Mouse (Mus musculus): ENCODE data around the gene Cwc27.
A peak's percentile ranks its signal among the peaks of the same experiment; 100 is the strongest.

Cwc27 gene

DNA sequence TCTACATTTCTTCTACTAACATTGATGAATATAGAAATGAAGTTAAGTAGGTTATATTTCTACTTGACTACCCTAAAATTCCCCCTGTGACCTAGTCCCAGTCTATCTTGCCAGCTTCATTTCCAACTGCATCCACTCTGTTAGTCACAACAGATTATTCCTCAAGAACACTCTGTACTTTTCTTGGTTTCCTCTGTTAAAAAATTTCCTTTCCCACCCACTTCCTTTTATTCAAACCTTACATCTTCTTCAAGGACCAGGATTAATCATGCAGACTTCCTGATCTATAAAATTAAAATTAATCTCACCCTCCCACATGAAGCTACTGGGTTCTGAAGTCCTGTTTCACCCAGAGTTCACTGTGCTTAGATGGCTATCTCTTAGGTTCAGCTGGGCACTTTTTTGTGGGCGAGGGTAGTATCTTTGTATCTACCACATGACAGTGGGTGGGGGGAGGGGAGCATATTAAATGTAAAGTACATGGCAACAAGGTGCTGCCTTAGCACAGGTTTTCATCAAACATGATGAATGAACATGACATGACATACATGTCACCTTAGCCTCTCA is 37.8 kb downstream of the Cwc27 start:
- no peak for DNase-seq (ENCODE audit: low read depth, low spot score)

- no peak for DNase-seq (ENCODE audit: low read depth, low spot score)
Measured at GRCm38 (mm10) chr13:104763193-104763592, 53.7 kb downstream of the Cwc27 start.

DNA sequence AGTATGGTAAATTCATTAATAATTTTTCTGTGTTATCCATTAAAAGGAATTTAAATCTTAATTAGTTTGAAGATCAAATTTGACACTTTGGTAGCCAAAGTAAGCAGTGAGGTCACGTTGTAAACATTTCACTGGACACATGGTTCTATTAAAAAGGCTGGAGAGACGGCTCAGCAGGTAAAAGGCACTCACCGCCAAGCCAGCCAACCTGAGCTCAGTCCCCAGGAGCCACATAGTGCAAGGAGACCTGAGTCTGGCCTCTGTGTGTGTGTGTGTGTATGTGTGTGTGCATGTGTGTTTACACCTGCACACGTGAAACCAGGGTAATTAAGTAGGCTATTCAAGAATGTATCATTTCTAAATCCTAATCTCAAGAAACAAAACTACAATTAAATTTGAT is 54.5 kb downstream of the Cwc27 start:
- no peak for DNase-seq (ENCODE audit: low read depth, low spot score)

DNA sequence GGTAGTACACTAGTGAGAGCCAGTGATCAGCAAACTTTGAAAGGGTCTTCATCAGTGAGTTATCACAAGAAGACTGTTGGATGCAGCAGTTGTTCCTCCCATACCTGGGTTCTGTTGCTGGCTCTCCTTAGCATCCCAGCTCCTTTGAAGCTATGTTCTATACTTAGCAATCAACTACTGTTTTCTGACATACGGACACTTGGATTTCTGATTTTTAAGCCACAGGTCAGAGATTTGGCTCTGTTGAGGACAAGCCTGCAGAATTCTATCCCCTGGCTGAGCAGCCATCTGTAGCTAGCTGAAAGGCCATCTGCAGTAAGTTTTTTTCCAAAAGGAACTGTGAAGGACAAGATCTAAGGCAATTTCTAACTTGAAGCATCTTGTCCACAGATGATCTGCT is 57.6 kb downstream of the Cwc27 start:
- DNase-seq (ENCODE audit: low read depth, low spot score): no peak

- no peak for DNase-seq (ENCODE audit: low read depth, low spot score)
Measured at GRCm38 (mm10) chr13:104747032-104747431, 69.9 kb downstream of the Cwc27 start.

GRCm38 (mm10) chr13:104742866-104743265 is 74.1 kb downstream of the Cwc27 start:
- DNase-seq (ENCODE audit: low read depth, low spot score): peak; percentile 67

DNA sequence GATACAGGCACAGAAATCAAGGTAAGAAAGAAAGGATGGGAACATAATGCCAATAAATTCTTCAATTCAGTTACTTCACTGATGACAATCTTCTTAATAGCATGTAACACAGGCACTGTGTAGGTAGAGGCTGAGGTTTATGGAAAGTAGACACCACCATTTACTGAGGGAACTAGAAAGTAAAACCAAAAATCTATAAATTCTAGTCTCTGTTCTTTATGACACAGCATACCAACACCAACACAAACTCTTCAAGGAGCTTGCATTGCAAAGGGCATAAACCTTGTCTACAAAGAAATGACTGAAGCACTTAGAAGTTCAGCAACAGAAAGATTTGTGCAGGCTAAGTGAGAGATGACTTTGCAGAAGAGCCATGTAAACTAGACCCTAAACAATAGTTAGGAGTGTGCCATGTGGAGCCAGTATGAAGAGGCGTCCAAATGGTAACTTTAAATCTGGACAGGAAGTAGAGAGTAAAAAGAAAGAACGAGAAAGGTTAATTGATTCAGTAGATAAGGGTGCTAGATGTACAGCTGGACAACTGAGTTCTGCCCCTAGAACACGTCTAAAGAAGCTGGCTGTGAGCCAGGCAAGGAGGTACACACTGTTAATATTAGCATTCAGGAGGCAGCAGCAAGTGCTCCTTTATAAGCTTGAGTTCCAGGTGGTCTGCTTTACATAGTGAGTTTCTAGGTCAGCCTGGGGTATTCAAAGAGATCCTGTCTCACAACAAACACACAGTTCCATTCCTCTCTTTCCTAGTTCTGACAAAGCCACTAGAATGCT is 87.5 kb downstream of the Cwc27 start:
- no peak for DNase-seq (ENCODE audit: low read depth, low spot score)

DNA sequence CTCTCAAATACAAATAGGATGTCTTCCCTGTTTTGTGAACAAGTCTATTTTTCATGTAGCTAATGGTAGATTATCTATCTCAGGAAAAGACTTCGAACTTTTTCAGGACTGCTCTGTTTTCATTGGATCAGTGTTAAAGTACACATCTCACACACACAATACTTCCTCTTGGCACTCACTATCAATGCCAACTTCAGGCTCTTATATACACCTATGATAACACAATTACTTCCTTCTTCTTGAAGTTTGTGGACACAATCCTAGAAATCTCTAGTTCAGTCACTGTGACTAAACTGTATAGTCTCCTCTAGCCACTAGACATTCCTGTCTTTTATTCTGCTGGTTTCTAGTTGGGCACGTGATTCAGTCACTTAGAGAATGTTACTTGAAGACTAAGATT is 89.3 kb downstream of the Cwc27 start:
- DNase-seq (ENCODE audit: low read depth, low spot score): no peak

GRCm38 (mm10) chr13:104720133-104720532 is 96.8 kb downstream of the Cwc27 start:
- no peak for DNase-seq (ENCODE audit: low read depth, low spot score)

- DNase-seq (ENCODE audit: low read depth, low spot score): no peak
Measured at GRCm38 (mm10) chr13:104694612-104695355, 122.2 kb downstream of the Cwc27 start.

DNA sequence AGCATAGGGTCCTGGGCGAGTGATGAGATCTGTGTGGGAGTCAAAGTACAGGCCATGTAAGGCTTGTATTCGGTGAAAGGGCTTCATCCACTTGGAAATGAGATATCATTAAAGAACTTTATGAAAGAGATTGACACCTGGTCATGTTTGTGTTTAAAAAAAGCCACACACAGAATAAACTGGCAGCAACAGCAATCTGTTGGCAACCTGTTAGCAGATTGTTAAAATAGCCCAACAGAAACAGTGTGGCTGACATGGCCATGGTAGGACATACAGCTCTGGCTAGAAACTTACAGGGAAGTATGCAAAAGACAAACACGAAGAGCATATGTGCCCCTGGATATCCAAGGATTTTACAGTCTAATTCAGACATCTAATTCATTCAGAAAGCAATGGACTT is 124.2 kb downstream of the Cwc27 start:
- no peak for DNase-seq (ENCODE audit: low read depth, low spot score)

DNA sequence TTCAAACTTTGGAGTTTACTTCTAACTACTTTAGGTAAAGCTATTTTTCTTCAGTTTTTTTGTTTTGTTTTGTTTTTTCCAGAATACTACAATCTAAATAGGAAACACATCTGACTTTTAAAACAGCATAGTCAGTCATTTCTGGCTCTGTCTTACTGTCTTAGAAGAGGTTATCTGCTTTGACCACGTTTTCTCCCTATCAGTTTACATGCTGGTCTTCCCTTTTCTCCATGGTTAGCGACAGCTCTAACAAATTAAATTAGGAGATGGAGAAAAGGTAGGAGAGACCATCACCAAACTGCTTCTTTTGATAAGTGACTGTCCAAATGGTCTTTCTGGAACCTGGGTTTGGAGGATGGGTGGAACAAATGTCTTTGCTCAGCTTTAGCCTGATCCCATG is 131.4 kb downstream of the Cwc27 start:
- DNase-seq (ENCODE audit: low read depth, low spot score): no peak

DNA sequence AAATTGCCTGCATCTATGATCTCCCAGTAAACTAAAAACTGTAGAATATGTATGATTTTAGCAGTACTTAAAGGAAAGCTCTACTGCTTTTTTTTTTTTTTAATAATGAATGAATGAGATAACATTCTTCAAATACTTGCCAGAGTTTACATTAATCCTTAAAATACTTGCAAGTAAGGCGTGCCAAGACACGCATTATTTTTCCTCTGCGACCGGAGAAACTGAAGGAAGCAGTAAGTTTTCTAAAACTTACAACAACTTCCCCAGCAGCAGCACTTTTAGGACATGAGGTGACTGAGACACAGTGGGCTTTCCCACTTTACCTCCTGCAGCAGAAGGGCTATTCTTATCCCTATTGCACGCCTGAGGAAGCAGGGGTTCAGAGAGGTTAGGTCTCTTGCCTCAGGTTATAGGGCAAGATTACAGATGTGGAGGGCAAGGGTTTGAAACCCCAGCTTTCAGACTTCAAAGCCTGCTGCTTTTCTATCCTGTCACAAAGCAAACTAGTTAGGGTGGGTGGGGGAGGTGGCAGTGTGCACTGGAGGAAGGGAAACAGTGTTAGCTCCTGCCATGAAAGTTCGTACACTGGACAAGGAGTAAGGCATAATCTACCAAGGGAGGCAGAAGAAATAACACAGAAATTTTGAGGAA is 132.5 kb downstream of the Cwc27 start:
- DNase-seq (ENCODE audit: low read depth, low spot score): no peak

GRCm38 (mm10) chr13:104681212-104681611 is 135.7 kb downstream of the Cwc27 start:
- no peak for DNase-seq (ENCODE audit: low read depth, low spot score)

GRCm38 (mm10) chr13:104661188-104661587 is 155.8 kb downstream of the Cwc27 start:
- no peak for DNase-seq (ENCODE audit: low read depth, low spot score)

GRCm38 (mm10) chr13:104660042-104660680 is 156.8 kb downstream of the Cwc27 start:
- DNase-seq (ENCODE audit: low read depth, low spot score): no peak

- no peak for DNase-seq (ENCODE audit: low read depth, low spot score)
Measured at GRCm38 (mm10) chr13:104656666-104657272, 160.2 kb downstream of the Cwc27 start.

GRCm38 (mm10) chr13:104655137-104655536 is 161.8 kb downstream of the Cwc27 start:
- DNase-seq (ENCODE audit: low read depth, low spot score): no peak

- no peak for DNase-seq (ENCODE audit: low read depth, low spot score)
Measured at GRCm38 (mm10) chr13:104651763-104652162, 165.2 kb downstream of the Cwc27 start.

DNA sequence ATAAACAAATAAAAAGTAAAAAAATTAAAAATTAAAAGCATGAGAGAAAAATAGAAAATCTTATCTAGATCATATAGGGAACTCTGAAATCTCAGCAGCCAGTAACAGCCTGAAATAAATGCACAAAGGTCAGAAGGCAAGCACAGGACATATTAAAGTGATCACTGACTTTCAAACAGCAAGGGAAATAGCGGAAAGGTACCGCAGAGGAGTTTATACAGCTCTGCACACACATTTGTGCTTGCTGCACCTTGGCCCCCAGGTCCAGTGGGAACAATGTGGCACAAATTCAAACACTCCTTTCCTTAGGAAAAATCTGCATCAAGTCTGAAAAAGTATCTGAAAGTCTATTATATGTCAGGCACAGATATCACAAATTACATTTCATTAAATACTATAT is 166.3 kb downstream of the Cwc27 start:
- DNase-seq (ENCODE audit: low read depth, low spot score): no peak

DNA sequence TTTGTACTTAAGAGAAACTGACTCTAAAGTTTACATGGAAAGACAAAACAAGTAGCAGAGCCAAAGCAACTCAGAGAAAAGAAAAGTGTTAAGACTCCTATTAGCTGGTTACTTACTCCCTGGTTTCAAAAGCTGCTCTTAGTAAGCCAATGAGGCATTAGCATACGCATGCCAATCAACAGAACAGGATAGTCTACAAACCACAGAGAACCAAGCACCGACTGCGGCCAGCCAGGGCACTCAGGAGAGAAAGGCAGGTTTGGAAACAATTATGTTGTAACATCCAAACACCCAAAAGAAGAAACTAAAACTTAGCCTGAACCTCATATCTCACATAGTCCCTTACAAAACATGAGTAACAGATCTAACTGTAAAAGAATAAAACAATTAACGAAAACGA is 166.8 kb downstream of the Cwc27 start:
- no peak for DNase-seq (ENCODE audit: low read depth, low spot score)

Data from c-Kit-negative CD71-positive TER-119-positive erythroid progenitor cells, embryonic 14.5 days (primary cell).